Mouse (Mus musculus): ENCODE measurements around the gene Ube2z. TPM values are rescaled to one million over a fixed set of nuclear protein-coding genes. Genes with fewer than 3 reads are reported as not detected.

Gene Ube2z
- polyA plus RNA-seq, 1 experiment from 2014 or later, result 22.3 TPM

DNA sequence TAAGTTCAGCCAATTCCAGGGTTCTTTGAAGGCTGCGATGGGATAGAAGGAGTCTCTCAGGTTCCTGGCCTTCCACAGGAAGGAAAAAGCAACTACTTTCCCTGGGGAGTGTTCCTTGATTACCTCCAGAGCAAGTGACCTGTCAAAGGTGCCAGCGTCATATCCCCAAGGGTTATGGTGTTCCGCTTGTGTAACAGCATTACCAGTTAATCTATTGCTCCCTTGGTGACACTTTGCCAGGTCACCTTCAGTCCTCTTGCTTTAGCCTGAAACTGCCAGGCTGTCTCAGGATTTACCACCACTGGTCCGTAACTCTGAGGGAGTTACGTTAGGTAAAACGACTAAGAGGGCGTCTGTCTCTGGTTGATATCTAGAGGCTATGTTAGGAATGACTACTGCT lies 5.2 kb upstream of the Ube2z start:
- Histone ChIP-seq H3K4me2 (no peak overlapping the region), H3K9ac (ENCODE audit: low read length) (no peak overlapping the region), H3K27ac (ENCODE audit: low read depth, low read length) (no peak overlapping the region), H3K27me3 (ENCODE audit: control insufficient read depth, insufficient read depth, low read length) (no peaks in the 10 kb centered on the region), H3K9me3 (ENCODE audit: control insufficient read depth, low read length) (no peaks in the 10 kb centered on the region), H3K4me3 (ENCODE audit: low read depth, low read length) (no peak overlapping the region), H3K4me1 (ENCODE audit: control insufficient read depth, insufficient read depth, low read length) (peaks cover 9% of the 10 kb centered on the region), H3K36me3 (ENCODE audit: control insufficient read depth, insufficient read depth, low read length) (no peaks in the 10 kb centered on the region)
- DNase-seq (ENCODE audit: low spot score, missing footprints), result no peak
- no peak for ATAC-seq (ENCODE audit: low FRiP score)
- 95% methylated on average over 7 of the region's 7 CpGs for WGBS

DNA sequence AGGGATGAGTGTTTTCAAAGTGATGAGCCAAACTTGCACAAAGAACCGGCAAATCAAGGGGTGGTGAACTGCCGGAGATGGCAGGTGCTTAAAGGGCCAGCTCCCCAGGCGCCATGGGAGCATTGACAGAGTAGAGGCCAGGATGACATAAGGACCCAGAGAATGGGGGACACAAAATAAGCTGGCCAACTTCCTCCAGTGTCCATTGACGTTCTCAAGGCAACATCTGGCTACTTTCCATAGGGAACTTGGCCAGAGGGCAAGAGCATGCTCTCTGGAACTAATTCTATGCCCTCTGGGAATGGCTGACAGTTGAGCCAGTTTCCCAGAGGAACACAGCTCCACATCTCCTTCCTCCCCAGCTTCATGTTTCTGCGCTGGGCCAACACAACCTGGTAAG lies 3.0 kb upstream of the Ube2z start:
- DNase-seq (ENCODE audit: low spot score, missing footprints) (no peak), ATAC-seq (ENCODE audit: low FRiP score) (no peak)
- Histone ChIP-seq H3K27ac (ENCODE audit: low read depth, low read length) (no peak overlapping the region), H3K27me3 (ENCODE audit: control insufficient read depth, insufficient read depth, low read length) (no peaks in the 10 kb centered on the region), H3K4me2 (no peak overlapping the region), H3K9me3 (ENCODE audit: control insufficient read depth, low read length) (no peaks in the 10 kb centered on the region), H3K36me3 (ENCODE audit: control insufficient read depth, insufficient read depth, low read length) (no peaks in the 10 kb centered on the region), H3K9ac (ENCODE audit: low read length) (no peak overlapping the region), H3K4me1 (ENCODE audit: control insufficient read depth, insufficient read depth, low read length) (peaks cover 11% of the 10 kb centered on the region), H3K4me3 (ENCODE audit: low read depth, low read length) (no peak overlapping the region)
- WGBS, result 79% methylated on average over 5 of the region's 5 CpGs

DNA sequence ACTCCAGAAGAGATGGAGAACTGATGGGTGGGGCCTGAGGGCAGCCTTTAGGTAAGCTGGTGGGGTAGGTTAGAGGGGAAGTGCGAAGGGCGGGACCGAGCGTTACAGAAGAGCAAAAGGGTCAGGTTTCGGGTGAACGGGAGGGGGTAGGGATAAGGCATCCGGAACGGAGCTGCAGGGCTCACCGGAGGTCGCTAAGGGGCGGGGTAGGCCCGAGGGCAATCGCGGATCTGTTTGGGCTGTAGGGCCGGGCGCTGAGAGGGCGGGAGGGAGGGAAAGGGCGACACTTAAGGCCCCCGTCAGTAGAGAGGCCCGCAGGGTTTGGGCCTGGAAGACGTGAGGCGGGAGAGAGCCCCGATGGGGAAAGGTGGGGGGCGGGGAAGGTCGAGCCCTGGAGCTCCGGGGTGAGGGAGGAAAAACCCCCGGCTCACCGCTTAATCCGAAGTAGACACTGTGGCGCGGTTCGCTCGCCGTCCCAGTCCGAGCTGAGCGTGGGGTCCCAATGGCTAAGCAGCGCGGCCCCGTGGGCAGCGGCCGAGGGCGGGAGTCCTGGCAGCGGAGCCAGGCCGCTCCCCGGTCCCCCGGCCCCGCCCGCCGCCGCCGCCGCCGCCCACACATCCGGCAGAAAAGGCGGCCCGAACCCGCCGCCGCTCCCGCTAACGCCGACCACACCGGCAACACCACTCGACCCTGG lies 520 bp downstream of the Ube2z start:
- WGBS, result 0% methylated on average over 49 of the region's 64 CpGs
- peak overlapping the region; percentile 99 for H3K4me3 ChIP-seq (ENCODE audit: low read depth, low read length)
- DNase-seq (ENCODE audit: low spot score, missing footprints) (peak; percentile 94), ATAC-seq (ENCODE audit: low FRiP score) (peak; percentile 79)
- peak overlapping the region; percentile 87 for H3K4me2 ChIP-seq
- H3K36me3 ChIP-seq (ENCODE audit: control insufficient read depth, insufficient read depth, low read length), result peaks cover 3% of the 10 kb centered on the region; the same call in 1 of the 2 replicates
- H3K27ac ChIP-seq (ENCODE audit: low read depth, low read length), result peak overlapping the region; percentile 47; the same call in 1 of the 2 replicates
- H3K9me3 ChIP-seq (ENCODE audit: control insufficient read depth, low read length), result no peaks in the 10 kb centered on the region
- peaks cover 13% of the 10 kb centered on the region for H3K4me1 ChIP-seq (ENCODE audit: control insufficient read depth, insufficient read depth, low read length)
- no peaks in the 10 kb centered on the region for H3K27me3 ChIP-seq (ENCODE audit: control insufficient read depth, insufficient read depth, low read length)
- H3K9ac ChIP-seq (ENCODE audit: low read length), result peak overlapping the region; percentile 89

DNA sequence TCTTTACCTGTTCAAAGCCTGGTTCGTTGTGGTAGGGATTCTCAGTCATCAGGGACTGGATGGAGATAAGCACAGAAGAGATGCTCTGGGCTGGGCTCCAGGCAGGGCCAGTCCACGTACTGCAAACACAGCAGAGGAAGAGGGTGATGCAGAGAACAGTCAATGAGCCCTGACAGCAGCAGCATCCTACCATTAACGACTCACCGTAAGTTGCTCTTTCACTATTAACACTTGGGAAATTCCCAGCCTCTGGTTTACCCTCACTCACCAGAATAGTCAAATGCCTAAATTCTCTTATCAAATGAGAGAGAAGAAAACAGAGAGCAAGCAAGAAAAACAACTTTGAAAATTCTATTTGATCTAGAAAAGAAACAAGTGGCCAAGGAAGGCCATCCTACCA lies 6.9 kb downstream of the Ube2z start:
- Histone ChIP-seq H3K4me3 (ENCODE audit: low read depth, low read length) (no peak overlapping the region), H3K9ac (ENCODE audit: low read length) (no peak overlapping the region), H3K4me1 (ENCODE audit: control insufficient read depth, insufficient read depth, low read length) (peaks cover 3% of the 10 kb centered on the region), H3K36me3 (ENCODE audit: control insufficient read depth, insufficient read depth, low read length) (peaks cover 18% of the 10 kb centered on the region), H3K27me3 (ENCODE audit: control insufficient read depth, insufficient read depth, low read length) (no peaks in the 10 kb centered on the region), H3K27ac (ENCODE audit: low read depth, low read length) (no peak overlapping the region), H3K4me2 (no peak overlapping the region), H3K9me3 (ENCODE audit: control insufficient read depth, low read length) (no peaks in the 10 kb centered on the region)
- DNase-seq (ENCODE audit: low spot score, missing footprints) (no peak), ATAC-seq (ENCODE audit: low FRiP score) (no peak)
- WGBS, result 91% methylated on average over 4 of the region's 4 CpGs

GRCm38 (mm10) chr11:96050854-96051253 lies 14.3 kb downstream of the Ube2z start:
- ATAC-seq (ENCODE audit: low FRiP score), result no peak
- Histone ChIP-seq H3K27ac (ENCODE audit: low read depth, low read length) (no peak overlapping the region), H3K4me1 (ENCODE audit: control insufficient read depth, insufficient read depth, low read length) (no peaks in the 10 kb centered on the region), H3K36me3 (ENCODE audit: control insufficient read depth, insufficient read depth, low read length) (peaks cover 30% of the 10 kb centered on the region), H3K4me3 (ENCODE audit: low read depth, low read length) (no peak overlapping the region), H3K9me3 (ENCODE audit: control insufficient read depth, low read length) (no peaks in the 10 kb centered on the region), H3K27me3 (ENCODE audit: control insufficient read depth, insufficient read depth, low read length) (no peaks in the 10 kb centered on the region), H3K4me2 (no peak overlapping the region), H3K9ac (ENCODE audit: low read length) (no peak overlapping the region)
- WGBS, result 92% methylated on average over 3 of the region's 3 CpGs
- DNase-seq (ENCODE audit: low spot score, missing footprints), result no peak

- no peak for ATAC-seq (ENCODE audit: low FRiP score)
- H3K9me3 ChIP-seq (ENCODE audit: control insufficient read depth, low read length), result no peaks in the 10 kb centered on the region
- no peaks in the 10 kb centered on the region for H3K27me3 ChIP-seq (ENCODE audit: control insufficient read depth, insufficient read depth, low read length)
- peaks cover 30% of the 10 kb centered on the region for H3K36me3 ChIP-seq (ENCODE audit: control insufficient read depth, insufficient read depth, low read length)
- no peak overlapping the region for H3K4me3 ChIP-seq (ENCODE audit: low read depth, low read length)
- H3K27ac ChIP-seq (ENCODE audit: low read depth, low read length), result no peak overlapping the region
- no peaks in the 10 kb centered on the region for H3K4me1 ChIP-seq (ENCODE audit: control insufficient read depth, insufficient read depth, low read length)
- H3K4me2 ChIP-seq, result no peak overlapping the region
- no peak for DNase-seq (ENCODE audit: low spot score, missing footprints)
- 85% methylated on average over 4 of the region's 4 CpGs for WGBS
- no peak overlapping the region for H3K9ac ChIP-seq (ENCODE audit: low read length)
These were observed 15.2 kb downstream of the Ube2z start for GRCm38 (mm10) chr11:96049939-96050338.

- WGBS, result 85% methylated on average over 4 of the region's 4 CpGs
- Histone ChIP-seq H3K4me1 (ENCODE audit: control insufficient read depth, insufficient read depth, low read length) (no peaks in the 10 kb centered on the region), H3K27ac (ENCODE audit: low read depth, low read length) (no peak overlapping the region), H3K9ac (ENCODE audit: low read length) (no peak overlapping the region), H3K4me3 (ENCODE audit: low read depth, low read length) (no peak overlapping the region), H3K4me2 (no peak overlapping the region), H3K27me3 (ENCODE audit: control insufficient read depth, insufficient read depth, low read length) (no peaks in the 10 kb centered on the region), H3K9me3 (ENCODE audit: control insufficient read depth, low read length) (no peaks in the 10 kb centered on the region), H3K36me3 (ENCODE audit: control insufficient read depth, insufficient read depth, low read length) (peaks cover 23% of the 10 kb centered on the region)
- DNase-seq (ENCODE audit: low spot score, missing footprints) (no peak), ATAC-seq (ENCODE audit: low FRiP score) (no peak)
These were observed 17.5 kb downstream of the Ube2z start for GRCm38 (mm10) chr11:96047469-96048373.

DNA sequence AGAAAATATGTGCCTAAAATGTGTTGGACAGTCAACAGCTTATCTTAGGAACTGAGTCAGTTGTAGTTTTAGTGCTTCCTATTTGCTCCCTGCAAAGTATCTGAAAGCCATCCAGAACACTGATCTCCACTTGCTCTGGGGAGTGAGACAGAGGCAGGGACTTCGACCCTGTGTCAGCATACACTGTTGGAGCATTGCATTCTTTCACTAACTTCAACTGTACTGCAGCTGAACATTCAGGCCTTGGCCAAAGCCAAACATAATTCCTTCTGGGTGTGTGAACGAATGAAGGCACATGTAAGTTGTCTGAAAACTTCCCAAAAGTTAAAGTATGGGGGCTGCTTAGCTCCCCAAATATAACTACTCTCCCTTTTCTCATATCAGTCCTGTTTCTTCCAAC lies 18.4 kb downstream of the Ube2z start:
- DNase-seq (ENCODE audit: low spot score, missing footprints) (no peak), ATAC-seq (ENCODE audit: low FRiP score) (no peak)
- WGBS, result 91% methylated on average over 2 of the region's 2 CpGs

GRCm38 (mm10) chr11:96046028-96046427 lies 19.2 kb downstream of the Ube2z start:
- Histone ChIP-seq H3K9ac (ENCODE audit: low read length) (no peak overlapping the region), H3K9me3 (ENCODE audit: control insufficient read depth, low read length) (no peaks in the 10 kb centered on the region), H3K27ac (ENCODE audit: low read depth, low read length) (no peak overlapping the region), H3K4me1 (ENCODE audit: control insufficient read depth, insufficient read depth, low read length) (no peaks in the 10 kb centered on the region), H3K27me3 (ENCODE audit: control insufficient read depth, insufficient read depth, low read length) (no peaks in the 10 kb centered on the region), H3K36me3 (ENCODE audit: control insufficient read depth, insufficient read depth, low read length) (peaks cover 20% of the 10 kb centered on the region), H3K4me3 (ENCODE audit: low read depth, low read length) (no peak overlapping the region), H3K4me2 (no peak overlapping the region)
- DNase-seq (ENCODE audit: low spot score, missing footprints), result no peak
- no peak for ATAC-seq (ENCODE audit: low FRiP score)
- 84% methylated on average over 8 of the region's 8 CpGs for WGBS

More for the DNA sequence above, 18.4 kb downstream of the Ube2z start:
- H3K27me3 ChIP-seq (ENCODE audit: control insufficient read depth, insufficient read depth, low read length), result no peaks in the 10 kb centered on the region
- no peaks in the 10 kb centered on the region for H3K4me1 ChIP-seq (ENCODE audit: control insufficient read depth, insufficient read depth, low read length)
- H3K27ac ChIP-seq (ENCODE audit: low read depth, low read length), result no peak overlapping the region
- no peak overlapping the region for H3K9ac ChIP-seq (ENCODE audit: low read length)
- no peak overlapping the region for H3K4me2 ChIP-seq
- H3K4me3 ChIP-seq (ENCODE audit: low read depth, low read length), result no peak overlapping the region
- no peaks in the 10 kb centered on the region for H3K9me3 ChIP-seq (ENCODE audit: control insufficient read depth, low read length)
- peaks cover 23% of the 10 kb centered on the region for H3K36me3 ChIP-seq (ENCODE audit: control insufficient read depth, insufficient read depth, low read length)

All from midbrain, embryonic 11.5 days (tissue).